Mouse (Mus musculus) right cerebral cortex, postnatal 10 days (tissue): Measurements from ENCODE around the gene Clrn2.

Experiments used
- DNase-seq, 2 experiments: peaks; one replicate each; pipeline ENCODE4 v3.0.0; 2021; ENCODE audit warnings: low spot score in 2 of 2

Gene Clrn2

DNA sequence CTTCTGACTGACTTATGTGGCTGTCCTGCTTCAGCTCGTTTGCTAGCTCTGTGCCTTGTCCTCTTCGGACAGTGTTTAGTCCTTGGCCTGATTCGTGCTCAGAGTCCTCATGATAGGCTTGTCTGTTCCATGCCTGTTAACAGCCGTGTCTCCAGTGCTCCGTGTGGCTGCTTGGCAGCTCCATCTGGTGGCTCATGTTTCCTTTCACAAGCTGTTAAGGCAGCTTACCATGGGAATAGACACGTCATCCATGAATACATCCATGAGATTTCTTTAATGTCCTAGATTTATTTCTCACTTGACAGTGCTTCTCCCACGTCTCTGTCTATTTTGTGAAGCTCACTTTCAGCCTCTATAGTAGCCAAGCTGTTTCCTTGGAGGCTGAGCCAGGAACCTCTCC lies 56.5 kb downstream of the Clrn2 start:
- peak; percentile 44 to 59 for DNase-seq

- DNase-seq: no peak
Observed at GRCm38 (mm10) chr5:45512908-45513307, 59.4 kb downstream of the Clrn2 start.

- DNase-seq: no peak
Observed at GRCm38 (mm10) chr5:45513511-45513910, 60.0 kb downstream of the Clrn2 start.
